Mouse (Mus musculus) liver, adult 10 weeks (tissue): ENCODE results near the gene Hmgn1. TPM values are rescaled to one million over a fixed set of nuclear protein-coding genes. Genes with fewer than 3 reads are reported as not detected.

Source experiments
- polyA plus RNA-seq: library from polyadenylated mRNA; stranded (reverse); fragments of 350-450 nt; fragmentation: Illumina TruSeq; extraction: RNeasy Lipid Tissue Mini Kit (QIAGEN cat#74804); gene quantifications from one replicate; pipeline ENCODE4 v1.2.3, GENCODE M21; 2014; ENCODE audit warnings: low read depth, low replicate concordance

The Hmgn1 gene
- 88.3 TPM for polyA plus RNA-seq

GRCm38 (mm10) chr16:96127657-96128344 is at the start of gene Hmgn1:
Gene Hmgn1, minus strand, starts transcription at chr16:96127729.

GRCm38 (mm10) chr16:96145110-96145800 is 17.7 kb upstream of the Hmgn1 start, which contains the start of gene Wrb:
Gene Wrb, plus strand, starts transcription at chr16:96145407.

GRCm38 (mm10) chr16:96082301-96083178 is 45.0 kb downstream of the Hmgn1 start, which contains the start of gene Brwd1:
Gene Brwd1, minus strand, starts transcription at chr16:96082526.

Other genes starting within 250 kb of the Hmgn1 start
- 25.8 TPM for gene Psmg1, start 136.8 kb downstream of the Hmgn1 start, polyA plus RNA-seq
- gene Brwd1, start 45.2 kb downstream of the Hmgn1 start, polyA plus RNA-seq: 19.5 TPM
- 3.1 TPM for gene Wrb, start 17.7 kb upstream of the Hmgn1 start, polyA plus RNA-seq
- 0.11 TPM for gene Lca5l, start 64.5 kb upstream of the Hmgn1 start, polyA plus RNA-seq
- gene Sh3bgr, start 72.7 kb upstream of the Hmgn1 start, polyA plus RNA-seq: not detected
- not detected for gene B3galt5, start 108.1 kb upstream of the Hmgn1 start, polyA plus RNA-seq